Mouse (Mus musculus): ENCODE data around the gene Iqck. TPM values are rescaled to one million over a fixed set of nuclear protein-coding genes. Genes with fewer than 3 reads are reported as not detected.

The Iqck gene
- total and polyA plus RNA-seq, 3 experiments = 0.39 to 0.68 (median 0.62) TPM

DNA sequence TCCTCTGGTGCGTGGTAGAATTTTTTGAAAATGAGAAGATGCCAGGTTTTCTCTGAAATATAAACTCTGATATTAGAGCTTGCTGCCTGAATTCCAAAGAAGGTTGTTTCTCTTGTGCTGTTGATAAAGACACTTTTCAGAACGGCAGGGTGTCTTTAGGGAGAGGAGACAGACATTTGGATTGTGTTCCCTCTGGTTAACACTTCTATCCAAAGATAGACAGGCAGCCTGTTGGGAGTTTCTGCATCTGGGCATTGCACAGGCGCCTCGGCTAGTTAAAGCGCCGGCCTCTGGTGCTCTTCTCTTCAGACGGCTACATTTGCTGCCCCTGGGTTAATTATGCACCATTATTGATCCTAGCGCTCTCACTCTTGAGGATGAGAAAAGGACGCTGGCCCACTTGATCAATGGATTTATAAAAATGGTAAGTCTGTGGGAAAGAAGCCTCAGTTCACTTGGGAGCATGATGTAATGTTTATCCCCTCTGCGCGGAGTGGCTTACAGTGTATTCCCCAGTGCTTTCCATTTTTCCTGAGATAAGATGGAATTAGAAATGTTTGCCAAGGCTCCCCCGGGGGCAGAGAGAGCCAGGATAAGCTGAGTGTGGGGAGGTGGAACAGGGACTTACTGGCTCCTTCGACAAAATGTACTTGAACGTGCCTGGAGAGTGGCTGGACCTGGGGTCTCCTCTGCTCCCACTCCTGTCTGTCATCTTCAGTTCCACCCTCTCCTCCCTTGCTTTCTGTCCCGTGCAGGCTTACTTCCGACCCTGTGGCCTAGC is 48.7 kb upstream of the Iqck start:
- H3K27ac ChIP-seq (ENCODE audit: insufficient read depth, low read depth) = no peak overlapping the region
- no peak for DNase-seq (ENCODE audit: extremely low read depth)
- H3K9me3 ChIP-seq (replicated peaks; ENCODE audit: low read length) = no peaks in the 10 kb centered on the region
- TF ChIP-seq MAZ (IDR thresholded peaks at IDR 0.05; ENCODE audit: low read depth, low read length) (no peak), MAFK (IDR thresholded peaks at IDR 0.05; ENCODE audit: insufficient replicate concordance, low read length) (no peak), USF2 (conservative IDR thresholded peaks at IDR 0.05; ENCODE audit: low read depth, low read length) (no peak)
- dilution Hi-C loops (cut with MboI; ENCODE audit: extremely low pct_ligation_motif_present, extremely low pct_unique_long_range_greater_than_20kb, low sequenced_read_pairs) (no loop called here), in situ Hi-C loops (cut with MboI; ENCODE audit: low pct_ligation_motif_present, low pct_unique_long_range_greater_than_20kb, low sequenced_read_pairs) (no loop called here)
- no peak overlapping the region for H3K9ac ChIP-seq (ENCODE audit: insufficient read depth, low read depth)
- no peak overlapping the region for H3K4me2 ChIP-seq (ENCODE audit: insufficient read depth, low read depth, poor library complexity, severe bottlenecking)
- no peaks in the 10 kb centered on the region for H3K27me3 ChIP-seq (replicated peaks)
- H3K4me1 ChIP-seq (ENCODE audit: control insufficient read depth in 1 of 2, insufficient read depth in 2 of 2) = peaks cover 0 to 3% of the 10 kb centered on the region in 2 experiments; a peak in 1 of 4 replicates
- peaks cover 27 to 82% of the 10 kb centered on the region in 2 experiments for H3K36me3 ChIP-seq (replicated peaks in 1 of 2; ENCODE audit: control insufficient read depth in 1 of 2, insufficient read depth in 1 of 2, low read length in 1 of 2)
- no peak overlapping the region for H3K4me3 ChIP-seq (replicated peaks in 1 of 3; ENCODE audit: low read depth in 2 of 3, low read length in 2 of 3, poor library complexity in 1 of 3)
- no peaks in the 10 kb centered on the region for H3K79me2 ChIP-seq (replicated peaks; ENCODE audit: control insufficient read depth, extremely low read depth, insufficient read depth, poor library complexity, severe bottlenecking)

- DNase-seq (ENCODE audit: extremely low read depth) = no peak
- no peak for TF ChIP-seq ELF1 (IDR thresholded peaks at IDR 0.05; ENCODE audit: low read depth, low read length)
- no peak for TF ChIP-seq BHLHE40 (IDR thresholded peaks at IDR 0.05; ENCODE audit: low read depth, low read length)
- TF ChIP-seq ZC3H11A (IDR thresholded peaks at IDR 0.05; ENCODE audit: low read depth, low read length) = no peak
- TF ChIP-seq RAD21 (IDR thresholded peaks at IDR 0.05; ENCODE audit: low read depth, low read length) = no peak
- no peak for TF ChIP-seq MXI1 (IDR thresholded peaks at IDR 0.05; ENCODE audit: low read depth, low read length)
- TF ChIP-seq NELFE (IDR thresholded peaks at IDR 0.05; ENCODE audit: low read depth, low read length) = no peak
- no peak for TF ChIP-seq MEF2A (IDR thresholded peaks at IDR 0.05; ENCODE audit: borderline replicate concordance, low read depth, low read length)
- no peak for TF ChIP-seq NRF1 (IDR thresholded peaks at IDR 0.05; ENCODE audit: low read depth, low read length)
- no peak for TF ChIP-seq USF1 (IDR thresholded peaks at IDR 0.05; ENCODE audit: low read depth, low read length)
- no peak for TF ChIP-seq POLR2AphosphoS2 (IDR thresholded peaks at IDR 0.05; ENCODE audit: low read depth, low read length)
- no peak for TF ChIP-seq CTCF (conservative IDR thresholded peaks at IDR 0.05 in 1 of 2, IDR thresholded peaks at IDR 0.05 in 1 of 2; ENCODE audit: low read depth in 2 of 2, low read length in 2 of 2)
- no peak for TF ChIP-seq RCOR1 (conservative IDR thresholded peaks at IDR 0.05; ENCODE audit: low read depth, low read length)
- no peak for TF ChIP-seq MAX (IDR thresholded peaks at IDR 0.05; ENCODE audit: low read length)
- H3K4me3 ChIP-seq (replicated peaks in 1 of 3; ENCODE audit: low read depth in 2 of 3, low read length in 2 of 3, poor library complexity in 1 of 3) = no peak overlapping the region
- H3K9ac ChIP-seq (ENCODE audit: insufficient read depth, low read depth) = no peak overlapping the region
- H3K27ac ChIP-seq (ENCODE audit: insufficient read depth, low read depth) = no peak overlapping the region
- peaks cover 21 to 78% of the 10 kb centered on the region in 2 experiments for H3K36me3 ChIP-seq (replicated peaks in 1 of 2; ENCODE audit: control insufficient read depth in 1 of 2, insufficient read depth in 1 of 2, low read length in 1 of 2)
- no peaks in the 10 kb centered on the region for H3K79me2 ChIP-seq (replicated peaks; ENCODE audit: control insufficient read depth, extremely low read depth, insufficient read depth, poor library complexity, severe bottlenecking)
- no peaks in the 10 kb centered on the region for H3K27me3 ChIP-seq (replicated peaks)
- H3K9me3 ChIP-seq (replicated peaks; ENCODE audit: low read length) = no peaks in the 10 kb centered on the region
- dilution Hi-C loops (cut with MboI; ENCODE audit: extremely low pct_ligation_motif_present, extremely low pct_unique_long_range_greater_than_20kb, low sequenced_read_pairs) (no loop called here), in situ Hi-C loops (cut with MboI; ENCODE audit: low pct_ligation_motif_present, low pct_unique_long_range_greater_than_20kb, low sequenced_read_pairs) (no loop called here)
- H3K4me2 ChIP-seq (ENCODE audit: insufficient read depth, low read depth, poor library complexity, severe bottlenecking) = no peak overlapping the region
- H3K4me1 ChIP-seq (ENCODE audit: control insufficient read depth in 1 of 2, insufficient read depth in 2 of 2) = no peaks in the 10 kb centered on the region
Measured at GRCm38 (mm10) chr7:118807899-118808298, 47.7 kb upstream of the Iqck start.
